Mouse (Mus musculus): ENCODE measurements around the gene Plekha5.

DNA sequence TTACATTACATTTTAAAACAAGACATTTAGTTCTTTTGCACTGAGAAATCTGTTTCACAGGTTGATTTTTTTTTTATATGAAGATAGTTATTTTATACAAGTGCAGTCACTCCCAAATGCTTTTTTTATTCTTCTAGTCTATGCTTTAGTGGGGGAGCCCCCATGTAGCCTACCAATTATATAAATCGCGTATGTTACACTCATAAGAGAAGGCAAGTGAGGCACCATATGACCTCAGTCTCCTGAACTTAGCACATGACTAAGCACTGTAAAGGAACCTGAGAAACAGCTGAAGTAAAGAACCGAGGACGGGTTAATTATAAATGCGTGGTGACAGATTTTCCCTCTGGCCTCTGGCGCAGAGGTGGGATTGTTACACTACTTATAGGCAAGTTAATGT lies 43.0 kb downstream of the Plekha5 start:
- TF ChIP-seq CTCF (IDR thresholded peaks at IDR 0.05; ENCODE audit: control insufficient read depth, insufficient read depth, insufficient replicate concordance, low read depth, low read length), result no peak
- no peak for TF ChIP-seq POLR2A (IDR thresholded peaks at IDR 0.05; ENCODE audit: control insufficient read depth, low read depth, low read length)

Data from testis, adult 2 months (tissue).